Mouse (Mus musculus): ENCODE results near the gene Zswim4.

- no peak for TF ChIP-seq CTCF (IDR thresholded peaks at IDR 0.05; ENCODE audit: borderline replicate concordance, extremely low read depth, insufficient read depth, insufficient read length)
- TF ChIP-seq POLR2A (IDR thresholded peaks at IDR 0.05; ENCODE audit: borderline replicate concordance, extremely low read depth, insufficient read depth, insufficient read length, poor library complexity, severe bottlenecking): no peak
Observed at GRCm38 (mm10) chr8:84276447-84276846, 39.6 kb upstream of the Zswim4 start.
